Mouse (Mus musculus) induced T-regulatory cell, adult 2 months (primary cell): ENCODE measurements around the gene Cep78.

Experiments used
- DNase-seq: peaks from one replicate; pipeline ENCODE4 v3.0.0-alpha.2; 2012; ENCODE audit warnings: low read depth

Cep78 gene

GRCm38 (mm10) chr19:15908016-15908415, 76.8 kb downstream of the Cep78 start:
- no peak for DNase-seq
